Mouse (Mus musculus): ENCODE measurements around the gene Prpf19. TPM values are rescaled to one million over a fixed set of nuclear protein-coding genes. Genes with fewer than 3 reads are reported as not detected.

The Prpf19 gene
- polyA plus RNA-seq, 1 experiment from 2014 or later = 40.6 TPM

Other genes starting within 250 kb of the Prpf19 start
- gene Pga5, start 217.2 kb upstream of the Prpf19 start, polyA plus RNA-seq (2015; fragmentation: Nextera tagmentation; extraction: Ambion mirVana) = 139 and 218 TPM in 2 replicates
- 48.7 and 60.3 TPM in 2 replicates for gene Vps37c, start 206.5 kb upstream of the Prpf19 start, polyA plus RNA-seq (2015; fragmentation: Nextera tagmentation; extraction: Ambion mirVana)
- 3.3 and 3.8 TPM in 2 replicates for gene Cd5, start 156.2 kb upstream of the Prpf19 start, polyA plus RNA-seq (2015; fragmentation: Nextera tagmentation; extraction: Ambion mirVana)
- 0.50 and 0.58 TPM in 2 replicates for gene Cd6, start 65.2 kb upstream of the Prpf19 start, polyA plus RNA-seq (2015; fragmentation: Nextera tagmentation; extraction: Ambion mirVana)
- 0.52 and 0.70 TPM in 2 replicates for gene Slc15a3, start 55.5 kb upstream of the Prpf19 start, polyA plus RNA-seq (2015; fragmentation: Nextera tagmentation; extraction: Ambion mirVana)
- 66.3 and 70.6 TPM in 2 replicates for gene Tmem132a, start 25.3 kb upstream of the Prpf19 start, polyA plus RNA-seq (2015; fragmentation: Nextera tagmentation; extraction: Ambion mirVana)
- gene Tmem109, start 13.2 kb upstream of the Prpf19 start, polyA plus RNA-seq (2015; fragmentation: Nextera tagmentation; extraction: Ambion mirVana) = 147 and 169 TPM in 2 replicates
- gene Zp1, start 25.4 kb downstream of the Prpf19 start, polyA plus RNA-seq (2015; fragmentation: Nextera tagmentation; extraction: Ambion mirVana) = not detected in 2 replicates
- not detected in 2 replicates for gene Ptgdr2, start 41.9 kb downstream of the Prpf19 start, polyA plus RNA-seq (2015; fragmentation: Nextera tagmentation; extraction: Ambion mirVana)
- 23.8 and 27.5 TPM in 2 replicates for gene Ccdc86, start 54.0 kb downstream of the Prpf19 start, polyA plus RNA-seq (2015; fragmentation: Nextera tagmentation; extraction: Ambion mirVana)
- 8.0 and 11.3 TPM in 2 replicates for gene Ms4a10, start 79.4 kb downstream of the Prpf19 start, polyA plus RNA-seq (2015; fragmentation: Nextera tagmentation; extraction: Ambion mirVana)
- not detected in 2 replicates for gene Ms4a15, start 98.0 kb downstream of the Prpf19 start, polyA plus RNA-seq (2015; fragmentation: Nextera tagmentation; extraction: Ambion mirVana)
- gene Ms4a18, start 122.8 kb downstream of the Prpf19 start, polyA plus RNA-seq (2015; fragmentation: Nextera tagmentation; extraction: Ambion mirVana) = 3.7 and 4.2 TPM in 2 replicates
- gene Ms4a8a, start 185.9 kb downstream of the Prpf19 start, polyA plus RNA-seq (2015; fragmentation: Nextera tagmentation; extraction: Ambion mirVana) = 6.0 and 7.8 TPM in 2 replicates
- gene 1700017D01Rik, start 235.6 kb downstream of the Prpf19 start, polyA plus RNA-seq (2015; fragmentation: Nextera tagmentation; extraction: Ambion mirVana) = not detected in 2 replicates